Mouse (Mus musculus): ENCODE measurements around the gene H2-T3. TPM values are rescaled to one million over a fixed set of nuclear protein-coding genes. Genes with fewer than 3 reads are reported as not detected.
"Not testable (repeated sequence)": the region's sequence is repeated elsewhere in the genome, so short reads cannot be mapped to it uniquely, and the experiment has no call there.

Gene H2-T3
- 1.7 and 2.5 TPM in 2 replicates for polyA plus RNA-seq (2012; rRNA removed)

DNA sequence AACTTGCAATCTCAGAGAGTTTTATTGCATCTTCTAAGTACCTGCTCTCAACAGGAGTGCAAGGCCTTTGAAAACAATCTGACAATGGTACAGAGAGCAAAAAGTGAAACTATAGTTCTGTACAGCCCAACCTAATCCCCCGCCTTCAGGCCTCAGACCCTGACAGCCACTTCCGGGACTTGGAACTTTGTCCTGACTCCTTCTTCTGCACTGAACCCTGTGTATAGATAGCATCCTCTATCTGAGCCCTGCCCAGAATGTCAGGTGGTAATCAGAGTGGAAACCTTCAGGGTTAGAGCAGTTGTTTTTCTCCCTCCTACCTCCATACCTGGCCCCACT lies at the start of gene H2-T3:
TSS of gene H2-T3 (minus strand) at position 119 of the 339 bp plus-strand sequence.
- Histone ChIP-seq H3K27me3 (ENCODE audit: control insufficient read depth, insufficient read depth, low read length) (no peaks in the 10 kb centered on the region), H3K36me3 (ENCODE audit: control insufficient read depth, insufficient read depth, low read length) (no peaks in the 10 kb centered on the region), H3K4me3 (ENCODE audit: control insufficient read depth, insufficient read depth, low read length) (no peak within 1 kb of the TSS), H3K4me1 (replicated peaks; ENCODE audit: control insufficient read depth, insufficient read depth, low read length) (peaks cover 30% of the 10 kb centered on the region), H3K27ac (ENCODE audit: control insufficient read depth, insufficient read depth, low read length) (no peak within 1 kb of the TSS)
- WGBS, result 97% methylated on average over 2 of the region's 2 CpGs
- TF ChIP-seq POLR2A (IDR thresholded peaks at IDR 0.05; ENCODE audit: control insufficient read depth, extremely low read depth, insufficient read depth, low read length, poor library complexity) (no peak), CTCF (IDR thresholded peaks at IDR 0.05; ENCODE audit: borderline replicate concordance, control insufficient read depth, extremely low read depth, insufficient read depth, low read length, poor library complexity) (no peak)
- peak; percentile 27 for DNase-seq

DNA sequence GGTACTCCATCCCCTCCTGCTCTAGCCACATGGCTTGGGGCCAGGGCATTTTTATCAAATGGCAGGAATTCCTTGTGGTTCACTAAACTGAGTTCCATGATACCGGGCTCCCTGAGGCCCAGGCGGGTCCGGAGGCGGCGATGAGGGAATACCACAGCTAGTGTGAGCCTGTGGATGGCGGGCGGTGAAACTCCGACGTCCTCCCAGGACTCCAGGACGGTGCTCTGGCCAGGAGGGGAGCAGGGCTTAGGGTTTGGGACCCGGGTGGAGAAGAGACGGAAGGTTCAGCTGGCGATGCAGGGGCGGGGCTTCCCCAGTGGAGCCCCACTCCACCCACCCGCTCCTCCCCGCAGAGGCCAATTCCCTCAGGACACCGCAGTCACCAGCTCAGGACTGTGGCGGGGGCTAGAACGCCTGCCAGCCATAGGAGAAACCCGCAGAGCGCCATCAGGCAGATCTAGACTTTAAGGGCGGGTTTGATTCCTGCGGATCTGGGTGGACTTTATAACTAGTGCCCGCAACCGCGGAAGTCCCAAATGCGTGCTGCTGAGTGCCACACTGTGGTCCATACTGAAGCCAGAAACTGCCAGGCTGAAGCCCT lies 47.3 kb upstream of the H2-T3 start:
- H3K4me3 ChIP-seq (ENCODE audit: control insufficient read depth, insufficient read depth, low read length), result no peak overlapping the region
- no peak overlapping the region for H3K27ac ChIP-seq (ENCODE audit: control insufficient read depth, insufficient read depth, low read length)
- H3K27me3 ChIP-seq (ENCODE audit: control insufficient read depth, insufficient read depth, low read length), result no peaks in the 10 kb centered on the region; the same call in 1 of the 2 replicates
- WGBS, result 15% methylated on average over 27 of the region's 27 CpGs
- H3K36me3 ChIP-seq (ENCODE audit: control insufficient read depth, insufficient read depth, low read length), result no peaks in the 10 kb centered on the region
- no peak for TF ChIP-seq CTCF (IDR thresholded peaks at IDR 0.05; ENCODE audit: borderline replicate concordance, control insufficient read depth, extremely low read depth, insufficient read depth, low read length, poor library complexity)
- TF ChIP-seq POLR2A (IDR thresholded peaks at IDR 0.05; ENCODE audit: control insufficient read depth, extremely low read depth, insufficient read depth, low read length, poor library complexity), result no peak
- 0 out of 2 replicates have a peak, but pooled peaks cover 8% of the 10 kb centered on the region for H3K4me1 ChIP-seq (replicated peaks; ENCODE audit: control insufficient read depth, insufficient read depth, low read length)
- DNase-seq, result no peak

DNA sequence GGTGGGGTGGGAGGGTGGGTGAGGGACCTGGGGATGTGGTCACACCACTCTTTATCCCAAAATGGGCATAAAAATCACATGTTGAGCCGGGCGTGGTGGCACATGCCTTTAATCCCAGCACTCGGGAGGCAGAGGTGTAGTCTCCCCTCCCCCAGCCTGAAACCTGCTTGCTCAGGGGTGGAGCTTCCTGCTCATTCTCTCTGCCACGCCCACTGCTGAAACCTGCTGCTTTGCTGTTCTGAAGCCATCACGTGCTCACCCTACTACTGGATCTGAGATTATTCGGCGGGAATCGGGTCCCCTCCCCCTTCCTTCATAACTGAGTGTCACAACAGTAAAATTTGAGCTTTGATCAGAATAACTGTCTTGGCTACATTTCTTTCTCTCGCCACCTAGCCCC lies 45.2 kb upstream of the H2-T3 start:
- H3K27me3 ChIP-seq (ENCODE audit: control insufficient read depth, insufficient read depth, low read length); H3K4me1 ChIP-seq (replicated peaks; ENCODE audit: control insufficient read depth, insufficient read depth, low read length); H3K36me3 ChIP-seq (ENCODE audit: control insufficient read depth, insufficient read depth, low read length); H3K4me3 ChIP-seq (ENCODE audit: control insufficient read depth, insufficient read depth, low read length); H3K27ac ChIP-seq (ENCODE audit: control insufficient read depth, insufficient read depth, low read length): not testable (repeated sequence)
- 20% methylated on average over 9 of the region's 9 CpGs for WGBS
- peak; percentile 64 for DNase-seq

DNA sequence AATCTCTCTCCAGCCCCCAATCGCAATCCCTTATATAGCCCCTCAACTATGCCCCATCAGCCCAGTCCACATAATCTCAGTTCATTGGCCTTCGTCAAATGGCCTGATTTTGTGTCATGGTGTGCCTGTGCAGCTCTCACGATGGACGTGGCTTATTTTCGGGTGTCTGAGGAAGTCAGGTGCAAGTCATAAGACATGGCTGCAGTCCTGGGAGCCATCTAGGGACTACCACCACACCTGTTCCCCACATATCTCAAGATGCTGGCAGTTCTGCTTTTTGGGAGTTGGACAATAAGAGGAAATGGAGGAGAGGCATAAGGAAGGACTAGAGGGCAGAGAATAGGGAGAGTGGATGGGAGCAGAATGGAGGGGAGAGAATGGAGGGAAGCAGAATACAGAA lies 43.5 kb upstream of the H2-T3 start:
- no peak overlapping the region for H3K27ac ChIP-seq (ENCODE audit: control insufficient read depth, insufficient read depth, low read length)
- H3K4me3 ChIP-seq (ENCODE audit: control insufficient read depth, insufficient read depth, low read length), result no peak overlapping the region
- peaks cover 13% of the 10 kb centered on the region for H3K4me1 ChIP-seq (replicated peaks; ENCODE audit: control insufficient read depth, insufficient read depth, low read length)
- 57% methylated on average over 5 of the region's 5 CpGs for WGBS
- no peak for TF ChIP-seq POLR2A (IDR thresholded peaks at IDR 0.05; ENCODE audit: control insufficient read depth, extremely low read depth, insufficient read depth, low read length, poor library complexity)
- no peak for TF ChIP-seq CTCF (IDR thresholded peaks at IDR 0.05; ENCODE audit: borderline replicate concordance, control insufficient read depth, extremely low read depth, insufficient read depth, low read length, poor library complexity)
- no peaks in the 10 kb centered on the region; the same call in 1 of the 2 replicates for H3K27me3 ChIP-seq (ENCODE audit: control insufficient read depth, insufficient read depth, low read length)
- no peaks in the 10 kb centered on the region for H3K36me3 ChIP-seq (ENCODE audit: control insufficient read depth, insufficient read depth, low read length)
- DNase-seq, result no peak

DNA sequence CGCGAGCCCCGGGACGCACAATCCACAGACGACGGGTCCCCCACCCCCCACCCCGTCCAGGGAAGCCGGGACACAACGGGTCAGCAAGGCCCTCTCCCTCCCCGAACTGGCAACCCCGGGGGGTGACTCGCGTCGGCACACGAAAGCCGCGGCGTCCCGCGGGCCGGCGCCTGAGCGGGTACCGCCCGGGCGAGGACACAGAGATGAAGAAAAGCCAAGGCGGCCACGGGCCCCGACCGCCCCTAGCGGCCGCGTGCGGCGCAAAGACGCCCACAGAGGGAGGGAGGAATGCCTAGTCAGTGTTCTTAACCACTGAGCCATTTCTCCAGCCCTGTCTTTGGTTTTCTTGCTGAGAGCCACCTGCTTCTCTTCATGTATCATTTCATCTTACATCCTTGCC lies 41.2 kb upstream of the H2-T3 start:
- Histone ChIP-seq H3K27ac (ENCODE audit: control insufficient read depth, insufficient read depth, low read length) (no peak overlapping the region), H3K4me3 (ENCODE audit: control insufficient read depth, insufficient read depth, low read length) (no peak overlapping the region), H3K36me3 (ENCODE audit: control insufficient read depth, insufficient read depth, low read length) (no peaks in the 10 kb centered on the region), H3K27me3 (ENCODE audit: control insufficient read depth, insufficient read depth, low read length) (no peaks in the 10 kb centered on the region), H3K4me1 (replicated peaks; ENCODE audit: control insufficient read depth, insufficient read depth, low read length) (peaks cover 10% of the 10 kb centered on the region)
- DNase-seq, result peak; percentile 86
- 12% methylated on average over 36 of the region's 36 CpGs for WGBS
- TF ChIP-seq CTCF (IDR thresholded peaks at IDR 0.05; ENCODE audit: borderline replicate concordance, control insufficient read depth, extremely low read depth, insufficient read depth, low read length, poor library complexity) (peak; percentile 86; the same call in 1 of the 2 replicates), POLR2A (IDR thresholded peaks at IDR 0.05; ENCODE audit: control insufficient read depth, extremely low read depth, insufficient read depth, low read length, poor library complexity) (no peak)

DNA sequence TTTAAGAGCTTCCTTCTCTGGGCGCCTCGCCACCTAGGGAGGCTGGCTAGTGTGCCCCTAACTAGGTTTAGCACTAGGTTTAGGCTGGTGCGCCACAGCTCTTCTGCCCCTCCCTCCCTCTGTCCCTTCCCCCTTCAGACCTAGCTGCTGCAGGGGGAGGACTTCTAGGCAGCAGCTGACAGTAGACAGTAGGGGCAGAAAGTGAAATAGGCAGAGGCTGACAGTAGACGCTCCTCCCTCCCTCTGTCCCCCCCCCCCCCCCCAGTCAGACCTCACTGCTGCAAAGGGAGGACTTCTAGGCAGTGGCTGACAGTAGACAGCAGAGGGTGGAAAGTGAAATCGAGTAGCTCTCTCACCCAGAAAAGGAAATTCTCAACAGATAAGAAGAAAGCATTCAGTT lies 39.0 kb upstream of the H2-T3 start:
- Histone ChIP-seq H3K4me1 (replicated peaks; ENCODE audit: control insufficient read depth, insufficient read depth, low read length) (peaks cover 6% of the 10 kb centered on the region), H3K4me3 (ENCODE audit: control insufficient read depth, insufficient read depth, low read length) (no peak overlapping the region), H3K36me3 (ENCODE audit: control insufficient read depth, insufficient read depth, low read length) (no peaks in the 10 kb centered on the region), H3K27me3 (ENCODE audit: control insufficient read depth, insufficient read depth, low read length) (peaks cover 7% of the 10 kb centered on the region), H3K27ac (ENCODE audit: control insufficient read depth, insufficient read depth, low read length) (no peak overlapping the region)
- 4% methylated on average over 5 of the region's 5 CpGs for WGBS
- no peak for TF ChIP-seq CTCF (IDR thresholded peaks at IDR 0.05; ENCODE audit: borderline replicate concordance, control insufficient read depth, extremely low read depth, insufficient read depth, low read length, poor library complexity)
- DNase-seq, result peak; percentile 37

DNA sequence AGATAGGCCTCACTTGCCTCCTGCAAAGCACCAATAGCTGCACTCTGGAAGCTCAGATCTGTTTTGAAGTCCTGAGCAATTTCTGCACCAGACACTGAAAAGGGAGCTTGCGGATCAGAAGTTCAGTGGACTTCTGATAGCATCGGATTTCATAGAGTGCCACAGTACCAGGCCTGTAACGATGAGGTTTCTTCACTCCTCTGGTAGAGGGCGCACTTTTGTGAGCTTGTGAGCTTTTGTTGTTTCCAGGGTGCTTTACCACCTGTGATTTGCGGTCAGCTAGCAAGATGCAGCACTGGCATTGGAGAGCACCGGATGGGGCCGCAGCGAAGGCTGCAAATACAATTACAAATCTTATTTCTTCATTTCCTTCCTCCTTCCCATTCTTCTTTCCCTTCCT lies 36.8 kb upstream of the H2-T3 start:
- no peak overlapping the region for H3K4me3 ChIP-seq (ENCODE audit: control insufficient read depth, insufficient read depth, low read length)
- 10% methylated on average over 8 of the region's 8 CpGs for WGBS
- TF ChIP-seq CTCF (IDR thresholded peaks at IDR 0.05; ENCODE audit: borderline replicate concordance, control insufficient read depth, extremely low read depth, insufficient read depth, low read length, poor library complexity) (no peak), POLR2A (IDR thresholded peaks at IDR 0.05; ENCODE audit: control insufficient read depth, extremely low read depth, insufficient read depth, low read length, poor library complexity) (no peak)

More for the DNA sequence above, 36.8 kb upstream of the H2-T3 start:
- Histone ChIP-seq H3K27ac (ENCODE audit: control insufficient read depth, insufficient read depth, low read length) (no peak overlapping the region), H3K4me1 (replicated peaks; ENCODE audit: control insufficient read depth, insufficient read depth, low read length) (peaks cover 6% of the 10 kb centered on the region), H3K36me3 (ENCODE audit: control insufficient read depth, insufficient read depth, low read length) (no peaks in the 10 kb centered on the region), H3K27me3 (ENCODE audit: control insufficient read depth, insufficient read depth, low read length) (peaks cover 12% of the 10 kb centered on the region)
- peak; percentile 77 for DNase-seq
